Mouse (Mus musculus): Measurements from ENCODE around the gene Mrpl14. TPM values are rescaled to one million over a fixed set of nuclear protein-coding genes. Genes with fewer than 3 reads are reported as not detected.

Gene Mrpl14
- polyA plus RNA-seq, 2 experiments, result 113 to 147 TPM

- peak; percentile 48; the same call in 1 of the 2 replicates for ATAC-seq (ENCODE audit: low FRiP score, low read depth)
- H3K4me3 ChIP-seq (replicated peaks; ENCODE audit: low read length), result no peak overlapping the region
- peak overlapping the region; percentile 29; the same call in 1 of the 2 replicates for H3K4me2 ChIP-seq (replicated peaks; ENCODE audit: low read depth, low read length, severe bottlenecking)
- H3K36me3 ChIP-seq (ENCODE audit: control insufficient read depth, insufficient read depth, low read length), result peaks cover 28% of the 10 kb centered on the region
- H3K9ac ChIP-seq (ENCODE audit: low read depth, low read length, severe bottlenecking), result 0 out of 2 replicates have a peak overlapping the region, but pooled peaks have one; percentile 26
- H3K9me3 ChIP-seq (ENCODE audit: control insufficient read depth, low read length), result no peaks in the 10 kb centered on the region
- H3K4me1 ChIP-seq (ENCODE audit: control insufficient read depth, insufficient read depth, low read length), result peaks cover 12% of the 10 kb centered on the region
- H3K27me3 ChIP-seq (ENCODE audit: control insufficient read depth, insufficient read depth, low read length), result no peaks in the 10 kb centered on the region
- no peak overlapping the region; the same call in 1 of the 2 replicates for H3K27ac ChIP-seq (replicated peaks; ENCODE audit: low read depth, low read length)
- no peak for TF ChIP-seq POLR2A (IDR thresholded peaks at IDR 0.05; ENCODE audit: borderline replicate concordance, extremely low read depth, insufficient read depth, insufficient read length)
- DNase-seq (ENCODE audit: low spot score), result peak; percentile 68
- WGBS, result 48% methylated on average over 8 of the region's 8 CpGs
Observed at GRCm38 (mm10) chr17:45680391-45680980, 5.6 kb upstream of the Mrpl14 start.

DNA sequence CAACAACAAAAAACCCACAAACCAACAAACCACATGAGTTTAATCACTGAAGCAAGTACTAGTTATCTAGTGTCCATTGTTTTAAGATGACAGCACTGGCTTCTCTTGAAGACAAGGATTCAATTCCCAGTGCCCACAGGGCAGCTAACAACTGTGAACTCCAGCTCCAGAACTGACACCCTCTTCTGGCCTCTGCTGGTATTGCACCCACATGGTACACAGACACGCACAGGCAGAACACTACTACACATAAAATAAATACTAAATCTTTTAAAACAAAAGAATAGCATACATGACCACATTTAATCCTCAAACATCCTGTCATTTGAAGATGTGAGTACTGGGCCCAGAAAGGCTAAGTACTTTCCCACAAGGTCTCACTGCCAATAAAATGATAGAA, 4.5 kb upstream of the Mrpl14 start:
- DNase-seq (ENCODE audit: low spot score), result no peak
- TF ChIP-seq POLR2A (IDR thresholded peaks at IDR 0.05; ENCODE audit: borderline replicate concordance, extremely low read depth, insufficient read depth, insufficient read length), result no peak
- WGBS, result 100% methylated on average over 1 of the region's 1 CpGs

GRCm38 (mm10) chr17:45682843-45683242, 3.3 kb upstream of the Mrpl14 start:
- H3K9ac ChIP-seq (ENCODE audit: low read depth, low read length, severe bottlenecking), result no peak overlapping the region
- H3K9me3 ChIP-seq (ENCODE audit: control insufficient read depth, low read length), result no peaks in the 10 kb centered on the region
- ATAC-seq (ENCODE audit: low FRiP score, low read depth), result no peak
- peaks cover 8% of the 10 kb centered on the region; the same call in 1 of the 2 replicates for H3K36me3 ChIP-seq (ENCODE audit: control insufficient read depth, insufficient read depth, low read length)
- no peak overlapping the region for H3K4me2 ChIP-seq (replicated peaks; ENCODE audit: low read depth, low read length, severe bottlenecking)
- no peaks in the 10 kb centered on the region for H3K27me3 ChIP-seq (ENCODE audit: control insufficient read depth, insufficient read depth, low read length)
- no peak overlapping the region for H3K4me3 ChIP-seq (replicated peaks; ENCODE audit: low read length)
- no peak for DNase-seq (ENCODE audit: low spot score)
- peaks cover 22% of the 10 kb centered on the region for H3K4me1 ChIP-seq (ENCODE audit: control insufficient read depth, insufficient read depth, low read length)
- H3K27ac ChIP-seq (replicated peaks; ENCODE audit: low read depth, low read length), result no peak overlapping the region
- no peak for TF ChIP-seq POLR2A (IDR thresholded peaks at IDR 0.05; ENCODE audit: borderline replicate concordance, extremely low read depth, insufficient read depth, insufficient read length)
- WGBS, result 92% methylated on average over 4 of the region's 4 CpGs

More for the DNA sequence above, 4.5 kb upstream of the Mrpl14 start:
- Histone ChIP-seq H3K27me3 (ENCODE audit: control insufficient read depth, insufficient read depth, low read length) (no peaks in the 10 kb centered on the region), H3K4me2 (replicated peaks; ENCODE audit: low read depth, low read length, severe bottlenecking) (no peak overlapping the region), H3K4me1 (ENCODE audit: control insufficient read depth, insufficient read depth, low read length) (peaks cover 12% of the 10 kb centered on the region), H3K36me3 (ENCODE audit: control insufficient read depth, insufficient read depth, low read length) (peaks cover 18% of the 10 kb centered on the region), H3K9me3 (ENCODE audit: control insufficient read depth, low read length) (no peaks in the 10 kb centered on the region), H3K27ac (replicated peaks; ENCODE audit: low read depth, low read length) (no peak overlapping the region), H3K9ac (ENCODE audit: low read depth, low read length, severe bottlenecking) (no peak overlapping the region), H3K4me3 (replicated peaks; ENCODE audit: low read length) (no peak overlapping the region)
- no peak for ATAC-seq (ENCODE audit: low FRiP score, low read depth)

- H3K9ac ChIP-seq (ENCODE audit: low read depth, low read length, severe bottlenecking), result peak overlapping the region; percentile 91
- peaks cover 22% of the 10 kb centered on the region for H3K4me1 ChIP-seq (ENCODE audit: control insufficient read depth, insufficient read depth, low read length)
- no peaks in the 10 kb centered on the region for H3K27me3 ChIP-seq (ENCODE audit: control insufficient read depth, insufficient read depth, low read length)
- no peaks in the 10 kb centered on the region for H3K36me3 ChIP-seq (ENCODE audit: control insufficient read depth, insufficient read depth, low read length)
- no peak for ATAC-seq (ENCODE audit: low FRiP score, low read depth)
- H3K4me2 ChIP-seq (replicated peaks; ENCODE audit: low read depth, low read length, severe bottlenecking), result peak overlapping the region; percentile 78
- no peaks in the 10 kb centered on the region for H3K9me3 ChIP-seq (ENCODE audit: control insufficient read depth, low read length)
- TF ChIP-seq POLR2A (IDR thresholded peaks at IDR 0.05; ENCODE audit: borderline replicate concordance, extremely low read depth, insufficient read depth, insufficient read length), result no peak
- WGBS, result 29% methylated on average over 14 of the region's 14 CpGs
- peak overlapping the region; percentile 69 for H3K4me3 ChIP-seq (replicated peaks; ENCODE audit: low read length)
- peak; percentile 5 for DNase-seq (ENCODE audit: low spot score)
- H3K27ac ChIP-seq (replicated peaks; ENCODE audit: low read depth, low read length), result peak overlapping the region; percentile 67; the same call in 1 of the 2 replicates
Observed at GRCm38 (mm10) chr17:45684667-45685131, 1.4 kb upstream of the Mrpl14 start.

GRCm38 (mm10) chr17:45685171-45686092, 690 bp upstream of the Mrpl14 start:
- WGBS, result 2% methylated on average over 52 of the region's 58 CpGs
- TF ChIP-seq POLR2A (IDR thresholded peaks at IDR 0.05; ENCODE audit: borderline replicate concordance, extremely low read depth, insufficient read depth, insufficient read length), result no peak
- no peaks in the 10 kb centered on the region for H3K9me3 ChIP-seq (ENCODE audit: control insufficient read depth, low read length)
- peak overlapping the region; percentile 91 for H3K9ac ChIP-seq (ENCODE audit: low read depth, low read length, severe bottlenecking)
- H3K4me1 ChIP-seq (ENCODE audit: control insufficient read depth, insufficient read depth, low read length), result peaks cover 22% of the 10 kb centered on the region
- H3K27me3 ChIP-seq (ENCODE audit: control insufficient read depth, insufficient read depth, low read length), result no peaks in the 10 kb centered on the region
- DNase-seq (ENCODE audit: low spot score) (peak; percentile 54), ATAC-seq (ENCODE audit: low FRiP score, low read depth) (peak; percentile 41)
- peak overlapping the region; percentile 69 for H3K4me3 ChIP-seq (replicated peaks; ENCODE audit: low read length)
- peak overlapping the region; percentile 78 for H3K4me2 ChIP-seq (replicated peaks; ENCODE audit: low read depth, low read length, severe bottlenecking)
- H3K36me3 ChIP-seq (ENCODE audit: control insufficient read depth, insufficient read depth, low read length), result no peaks in the 10 kb centered on the region
- H3K27ac ChIP-seq (replicated peaks; ENCODE audit: low read depth, low read length), result peak overlapping the region; percentile 67

All from limb, embryonic 14.5 days (tissue).